In the genomic region with DNA sequence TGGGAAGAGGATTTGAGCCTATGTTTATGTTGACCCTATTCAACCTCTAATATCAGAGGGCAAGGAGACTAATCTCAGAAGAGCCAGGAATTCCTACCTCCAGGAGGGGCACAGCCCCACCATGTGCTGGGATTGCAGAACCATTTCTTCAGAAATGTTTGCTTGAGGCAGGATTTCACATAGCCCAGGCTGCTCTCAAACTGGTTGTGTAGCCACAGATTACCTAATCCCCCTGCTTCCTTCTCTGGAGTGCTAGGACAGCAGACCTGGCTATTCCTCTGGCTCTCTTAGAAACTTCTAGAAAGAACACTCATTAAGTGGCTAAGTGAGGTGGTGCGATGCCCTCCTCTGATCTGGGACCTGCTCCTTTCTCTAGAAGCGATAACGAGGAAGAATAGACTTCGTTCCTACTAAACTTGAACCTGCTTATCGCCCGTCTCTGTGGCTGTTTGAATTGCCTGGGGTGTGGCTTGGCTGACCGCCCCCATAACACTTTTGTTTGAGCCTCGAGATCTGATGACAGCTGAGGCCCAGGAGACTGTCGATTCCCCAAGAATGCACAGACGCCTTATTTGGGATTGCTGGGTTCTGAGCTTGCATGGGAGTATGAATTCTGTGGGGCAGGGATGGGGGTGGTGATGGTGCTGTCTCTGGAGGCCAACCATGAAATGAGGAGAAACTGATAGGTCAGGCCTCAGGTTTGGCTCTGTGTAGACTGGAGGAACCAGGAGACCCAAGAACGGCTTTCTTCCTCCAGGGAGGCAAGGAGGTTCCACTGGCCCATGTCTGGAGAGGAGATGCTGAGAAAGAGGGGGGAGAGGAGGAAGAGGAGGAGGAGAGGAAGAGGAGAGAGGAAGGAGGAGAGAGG, we compare ENCODE assay signal across 15 mouse cellular contexts. TPM values are rescaled to one million over a fixed set of nuclear protein-coding genes. Genes with fewer than 3 reads are reported as not detected.
A peak's percentile ranks its signal among the peaks of the same experiment; 100 is the strongest.
DNase-seq lines count a peak whose midpoint lies in the region; ATAC-seq and TF ChIP-seq lines count a peak whose summit lies in the region.
"Had no signal": no experiment of that assay in that cellular context is flagged by ENCODE, and none has a peak within 500 bp of the region (broad histone marks: within the 10 kb centered on the region; RNA-seq: fewer than 3 reads in every experiment).

No protein-coding gene starts in this region.

- 86% methylated on average over 11 of the region's 11 CpGs for WGBS in forebrain, embryonic 10.5 days
- WGBS in forebrain, postnatal 0 days: 54% methylated on average over 11 of the region's 11 CpGs
- WGBS in kidney, embryonic 15.5 days: 67% methylated on average over 11 of the region's 11 CpGs
- 53% methylated on average over 11 of the region's 11 CpGs for WGBS in stomach, embryonic 14.5 days
- 49% methylated on average over 11 of the region's 11 CpGs for WGBS in forebrain, embryonic 16.5 days

- TF ChIP-seq CTCF in forebrain, postnatal 0 days (IDR thresholded peaks at IDR 0.05; ENCODE audit: low read depth): no peak

- no peak overlapping the region for H3K4me3 ChIP-seq in forebrain, embryonic 10.5 days
- no peak overlapping the region for H3K4me3 ChIP-seq in forebrain, postnatal 0 days (ENCODE audit: low read depth, low read length)
- no peak overlapping the region for H3K4me3 ChIP-seq in kidney, embryonic 15.5 days (replicated peaks)
- no peak overlapping the region for H3K4me3 ChIP-seq in stomach, embryonic 14.5 days (ENCODE audit: low read depth, low read length)
- no peak overlapping the region for H3K4me3 ChIP-seq in forebrain, embryonic 16.5 days (replicated peaks; ENCODE audit: low read length)
- H3K4me3 ChIP-seq: embryonic facial prominence, embryonic 12.5 days; hindbrain, embryonic 10.5 days; limb, embryonic 15.5 days had no signal

- peaks cover 36% of the 10 kb centered on the region for H3K4me1 ChIP-seq in forebrain, embryonic 10.5 days
- H3K4me1 ChIP-seq in forebrain, postnatal 0 days (ENCODE audit: insufficient read depth): no peaks in the 10 kb centered on the region
- peaks cover 37% of the 10 kb centered on the region for H3K4me1 ChIP-seq in kidney, embryonic 15.5 days
- H3K4me1 ChIP-seq in stomach, embryonic 14.5 days (ENCODE audit: control insufficient read depth, insufficient read depth, low read length): peaks cover 22% of the 10 kb centered on the region
- peaks cover 5% of the 10 kb centered on the region for H3K4me1 ChIP-seq in forebrain, embryonic 16.5 days (replicated peaks; ENCODE audit: control insufficient read depth, insufficient read depth, low read length)

- ATAC-seq in forebrain, postnatal 0 days: no peak
- no peak for ATAC-seq in kidney, embryonic 15.5 days (replicated peaks; ENCODE audit: low FRiP score)
- peak; percentile 33 for ATAC-seq in granulocyte monocyte progenitor cell, adult 5-6 weeks (replicated peaks; ENCODE audit: poor library complexity, severe bottlenecking)
- no peak for ATAC-seq in stomach, embryonic 14.5 days (ENCODE audit: insufficient number of reproducible peaks, insufficient read depth, low FRiP score, low read depth)
- no peak for ATAC-seq in forebrain, embryonic 16.5 days
- ATAC-seq: liver, postnatal 0 days had no signal

- peaks cover 22% of the 10 kb centered on the region for H3K27me3 ChIP-seq in forebrain, embryonic 10.5 days (ENCODE audit: poor library complexity, severe bottlenecking)
- no peaks in the 10 kb centered on the region for H3K27me3 ChIP-seq in forebrain, postnatal 0 days (ENCODE audit: insufficient read depth, low read length)
- H3K27me3 ChIP-seq in kidney, embryonic 15.5 days: peaks cover 3% of the 10 kb centered on the region; the same call in 1 of the 2 replicates
- no peaks in the 10 kb centered on the region for H3K27me3 ChIP-seq in stomach, embryonic 14.5 days (ENCODE audit: control insufficient read depth, insufficient read depth, low read length)
- H3K27me3 ChIP-seq in forebrain, embryonic 16.5 days (replicated peaks; ENCODE audit: control insufficient read depth, insufficient read depth, low read length): no peaks in the 10 kb centered on the region
- H3K27me3 ChIP-seq: embryonic facial prominence, embryonic 12.5 days; limb, embryonic 15.5 days had no signal

- H3K4me2 ChIP-seq in forebrain, postnatal 0 days (ENCODE audit: low read depth): no peak overlapping the region
- no peak overlapping the region for H3K4me2 ChIP-seq in kidney, embryonic 15.5 days
- H3K4me2 ChIP-seq in stomach, embryonic 14.5 days (replicated peaks; ENCODE audit: low read depth, low read length): no peak overlapping the region
- no peak overlapping the region for H3K4me2 ChIP-seq in forebrain, embryonic 16.5 days (ENCODE audit: low read length)
- H3K4me2 ChIP-seq: embryonic facial prominence, embryonic 12.5 days; limb, embryonic 15.5 days had no signal

- H3K36me3 ChIP-seq in forebrain, embryonic 10.5 days (replicated peaks): no peaks in the 10 kb centered on the region
- H3K36me3 ChIP-seq in forebrain, postnatal 0 days (ENCODE audit: insufficient read depth): no peaks in the 10 kb centered on the region
- no peaks in the 10 kb centered on the region for H3K36me3 ChIP-seq in kidney, embryonic 15.5 days
- H3K36me3 ChIP-seq in stomach, embryonic 14.5 days (ENCODE audit: control insufficient read depth, insufficient read depth, low read length): no peaks in the 10 kb centered on the region
- no peaks in the 10 kb centered on the region for H3K36me3 ChIP-seq in forebrain, embryonic 16.5 days (ENCODE audit: control insufficient read depth, insufficient read depth)
- H3K36me3 ChIP-seq: embryonic facial prominence, embryonic 12.5 days; hindbrain, embryonic 10.5 days; limb, embryonic 15.5 days had no signal

- DNase-seq in forebrain, embryonic 10.5 days (ENCODE audit: extremely low spot score, low spot score): no peak
- no peak for DNase-seq in forebrain, postnatal 0 days
- no peak for DNase-seq in kidney, postnatal 4 days
- no peak for DNase-seq in thymus, postnatal 36 days
- DNase-seq: cerebellum, postnatal 14 days; kidney, postnatal 14 days; liver, postnatal 0 days; midbrain, embryonic 14.5 days had no signal

- H3K9me3 ChIP-seq in forebrain, embryonic 10.5 days: no peaks in the 10 kb centered on the region
- H3K9me3 ChIP-seq in forebrain, postnatal 0 days (ENCODE audit: low read length): no peaks in the 10 kb centered on the region
- H3K9me3 ChIP-seq in kidney, embryonic 15.5 days (replicated peaks): no peaks in the 10 kb centered on the region
- H3K9me3 ChIP-seq in stomach, embryonic 14.5 days (ENCODE audit: control insufficient read depth, low read depth, low read length): no peaks in the 10 kb centered on the region
- H3K9me3 ChIP-seq in forebrain, embryonic 16.5 days (ENCODE audit: control insufficient read depth, low read length): no peaks in the 10 kb centered on the region
- H3K9me3 ChIP-seq: embryonic facial prominence, embryonic 12.5 days; hindbrain, embryonic 10.5 days; limb, embryonic 15.5 days had no signal

- H3K27ac ChIP-seq in forebrain, embryonic 10.5 days: peak overlapping the region; percentile 60
- H3K27ac ChIP-seq in forebrain, postnatal 0 days (ENCODE audit: low read depth, low read length): no peak overlapping the region
- H3K27ac ChIP-seq in kidney, embryonic 15.5 days: 0 out of 2 replicates have a peak overlapping the region, but pooled peaks have one; percentile 18
- peak overlapping the region; percentile 49 for H3K27ac ChIP-seq in stomach, embryonic 14.5 days (ENCODE audit: low read length)
- no peak overlapping the region for H3K27ac ChIP-seq in forebrain, embryonic 16.5 days (ENCODE audit: low read length)
- H3K27ac ChIP-seq: embryonic facial prominence, embryonic 12.5 days; hindbrain, embryonic 10.5 days; limb, embryonic 15.5 days had no signal

- no peak overlapping the region for H3K9ac ChIP-seq in forebrain, postnatal 0 days
- no peak overlapping the region for H3K9ac ChIP-seq in kidney, embryonic 15.5 days
- H3K9ac ChIP-seq in stomach, embryonic 14.5 days (replicated peaks; ENCODE audit: low read depth, low read length): no peak overlapping the region
- H3K9ac ChIP-seq in forebrain, embryonic 16.5 days (replicated peaks; ENCODE audit: low read depth, low read length): no peak overlapping the region
- H3K9ac ChIP-seq: embryonic facial prominence, embryonic 12.5 days; limb, embryonic 15.5 days; liver, postnatal 0 days had no signal

RNA-seq across cellular contexts. Expression of a gene that starts 4.0 kb away (rescaled TPM):
- 17.9 and 22.3 TPM in 2 replicates for polyA plus RNA-seq in forebrain, embryonic 10.5 days (2016; fragmentation: Nextera tagmentation; extraction: Ambion mirVana)
- 6.6 and 8.2 TPM in 2 replicates for total RNA-seq in forebrain, postnatal 0 days (2014; rRNA removed)
- polyA plus RNA-seq in forebrain, postnatal 0 days (2015; fragmentation: Nextera tagmentation; extraction: Ambion mirVana): 3.1 and 4.6 TPM in 2 replicates
- polyA plus RNA-seq in kidney, embryonic 15.5 days (2015; fragmentation: Nextera tagmentation; extraction: Ambion mirVana): 42.1 and 47.8 TPM in 2 replicates
- total RNA-seq in granulocyte monocyte progenitor cell, adult 5-6 weeks (2014; fragmentation: Nextera tagmentation): not detected in 2 replicates
- not detected in 2 replicates for total RNA-seq in granulocyte monocyte progenitor cell, adult 5-6 weeks (2017)
- polyA plus RNA-seq in stomach, embryonic 14.5 days (2014; fragmentation: Nextera tagmentation; extraction: Ambion mirVana): 65.0 and 69.8 TPM in 2 replicates
- polyA plus RNA-seq in forebrain, embryonic 16.5 days (2015; fragmentation: Nextera tagmentation; extraction: Ambion mirVana): 8.0 and 9.4 TPM in 2 replicates

Comparison
In these comparisons a context has a peak if more than half of its experiments do, and no peak if none do; other contexts are left out.
1. H3K27ac ChIP-seq: peak in forebrain, embryonic 10.5 days (single experiment), kidney, embryonic 15.5 days (single experiment) and stomach, embryonic 14.5 days (single experiment); none in forebrain, postnatal 0 days (single experiment) and forebrain, embryonic 16.5 days (single experiment).